Mouse (Mus musculus) G1E (cell line): Measurements from ENCODE around the gene Sarnp.

Experiments
- CTCF ChIP-seq: IDR thresholded peaks from 2 replicates; pipeline ENCODE4 v1.5.1; 2012; ENCODE audit warnings: low read depth, low read length, inconsistent platforms, mixed read lengths
- GATA2 ChIP-seq: IDR thresholded peaks from 2 replicates; pipeline ENCODE4 v1.6.1; 2012; ENCODE audit warnings: low read depth, low read length, inconsistent platforms, borderline replicate concordance
- POLR2AphosphoS5 ChIP-seq: IDR thresholded peaks from 2 replicates; pipeline ENCODE4 v1.6.1; 2012; ENCODE audit warnings: low read depth, low read length, inconsistent platforms; ENCODE audit not compliant: insufficient replicate concordance
- TAL1 ChIP-seq: conservative IDR thresholded peaks from 2 replicates; pipeline ENCODE4 v1.6.1; 2012; ENCODE audit warnings: low read depth, low read length, inconsistent platforms, mixed read lengths

- no peak for TF ChIP-seq POLR2AphosphoS5
- no peak for TF ChIP-seq TAL1
- TF ChIP-seq CTCF = no peak
- TF ChIP-seq GATA2 = no peak
Observed at GRCm38 (mm10) chr10:128911430-128911829, 94.3 kb downstream of the Sarnp start.
